Mouse (Mus musculus) T-cell, adult 2 months (primary cell): ENCODE measurements around the gene Hmmr.
A peak's percentile ranks its signal among the peaks of the same experiment; 100 is the strongest.
"Not testable (repeated sequence)": the region's sequence is repeated elsewhere in the genome, so short reads cannot be mapped to it uniquely, and the experiment has no call there.

Experiments used
- DNase-seq: peaks from one replicate; pipeline ENCODE4 v3.0.0; 2022; ENCODE audit warnings: low spot score

Hmmr gene

DNA sequence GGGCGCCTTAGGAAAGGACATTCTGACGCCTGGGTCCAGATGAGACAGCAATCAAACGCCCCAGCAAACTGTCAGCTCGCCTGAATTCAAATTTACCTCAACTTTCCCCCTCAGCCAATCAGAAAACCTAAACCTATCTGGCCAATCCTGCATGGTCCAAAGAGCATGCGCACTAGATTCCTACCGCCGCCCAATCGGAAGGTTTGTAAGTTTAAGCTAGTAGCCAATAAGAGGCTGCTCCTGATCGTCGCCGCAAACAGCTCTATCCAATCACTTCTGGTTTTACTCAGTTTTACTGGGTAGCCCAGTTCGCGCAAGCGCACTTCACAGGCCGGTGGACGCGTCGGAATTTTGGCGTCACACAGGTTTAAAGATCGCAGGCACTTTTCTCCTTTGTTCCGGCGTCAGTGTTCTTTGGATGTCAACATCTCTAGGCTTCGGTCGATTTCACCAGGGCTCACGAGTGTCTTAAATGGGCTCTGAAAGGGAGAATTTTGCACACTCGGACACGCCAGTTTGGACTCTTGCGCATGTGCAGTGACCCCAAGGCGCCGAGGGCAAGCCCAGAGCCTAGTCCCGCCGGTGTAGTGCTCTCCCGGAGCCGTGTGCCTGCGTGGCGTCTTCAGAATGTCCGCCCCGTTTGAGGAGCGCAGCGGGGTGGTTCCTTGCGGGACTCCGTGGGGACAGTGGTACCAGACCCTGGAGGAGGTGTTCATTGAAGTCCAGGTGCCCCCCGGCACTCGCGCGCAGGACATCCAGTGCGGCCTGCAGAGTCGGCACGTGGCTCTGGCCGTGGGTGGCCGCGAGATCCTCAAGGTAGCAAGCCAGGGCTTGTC is at the start of gene Hmmr, which contains the start of gene Nudcd2:
Gene Hmmr, minus strand, starts transcription at position 84 of the 836 bp plus-strand sequence.
Gene Nudcd2, plus strand, starts transcription at position 329 of the 836 bp plus-strand sequence.
- DNase-seq = peak; percentile 95

- DNase-seq = no peak
These were observed 48.6 kb upstream of the Hmmr start for GRCm38 (mm10) chr11:40781857-40782256.

DNA sequence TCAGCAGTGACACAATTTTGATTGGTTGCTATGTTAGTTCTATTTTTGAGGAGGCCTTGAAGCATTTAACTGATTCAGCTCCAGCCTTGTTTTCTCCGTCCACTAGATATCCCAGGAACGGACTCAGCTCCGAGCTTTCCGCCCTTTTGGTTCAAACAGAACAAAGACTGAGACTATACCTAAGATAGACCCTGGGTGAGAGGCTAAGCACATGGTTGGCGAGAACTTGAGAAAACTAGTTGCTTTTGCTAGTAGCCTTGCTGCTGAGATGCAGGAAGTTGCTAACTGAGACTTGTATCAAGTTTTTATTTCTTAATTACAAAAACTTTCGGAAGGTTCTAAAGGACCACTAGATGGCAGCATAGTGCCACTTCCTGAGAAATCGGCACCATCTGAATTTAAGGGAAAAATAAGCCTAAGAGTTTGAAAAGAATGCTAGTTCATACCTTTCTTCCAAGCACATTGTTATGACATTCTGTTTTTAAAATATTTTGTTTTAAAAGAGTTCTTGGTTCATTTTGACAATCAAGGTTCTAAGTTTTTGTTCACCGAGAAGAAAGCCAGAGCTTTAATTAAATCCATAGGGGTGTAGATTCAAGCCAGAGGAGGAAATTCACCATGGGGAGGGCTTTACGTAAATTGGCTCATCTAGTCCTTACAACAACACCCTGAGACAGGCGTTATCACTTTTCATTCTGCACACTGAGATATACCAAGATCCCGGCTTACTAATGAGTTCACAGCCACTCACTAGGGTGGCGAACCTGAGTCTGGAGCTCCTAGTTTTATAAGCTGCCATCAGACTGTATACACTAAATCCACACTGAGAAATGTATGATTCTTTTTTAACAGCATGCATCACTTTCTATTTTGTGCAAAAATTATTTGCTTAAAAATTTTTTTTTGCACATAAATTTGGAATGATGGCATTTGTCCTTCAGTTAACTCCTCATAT is 42.4 kb upstream of the Hmmr start:
- peak; percentile 2 for DNase-seq

GRCm38 (mm10) chr11:40764690-40765089 is 31.5 kb upstream of the Hmmr start:
- no peak for DNase-seq

- peak; percentile 32 for DNase-seq
These were observed 30.2 kb upstream of the Hmmr start for GRCm38 (mm10) chr11:40763395-40763794.

DNA sequence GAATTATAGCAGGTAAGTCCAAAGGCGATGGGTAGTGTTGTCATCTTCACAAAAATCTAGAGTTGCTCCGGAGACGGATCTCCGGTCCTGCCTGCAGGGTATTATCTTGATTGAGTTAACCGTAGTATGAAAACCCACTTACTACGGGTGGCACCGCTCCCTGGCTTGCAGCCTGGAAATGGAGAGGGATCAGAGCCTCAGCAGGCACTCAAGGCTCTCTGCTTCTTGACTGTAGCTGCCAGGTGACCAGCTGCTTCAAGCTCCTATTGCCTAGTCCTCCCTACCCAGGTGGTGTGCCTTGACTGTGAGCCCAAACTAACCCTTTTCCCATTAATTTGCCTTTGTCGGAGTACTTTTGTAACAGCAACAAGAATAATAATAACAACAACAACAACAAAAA is 26.7 kb upstream of the Hmmr start:
- DNase-seq = no peak

DNA sequence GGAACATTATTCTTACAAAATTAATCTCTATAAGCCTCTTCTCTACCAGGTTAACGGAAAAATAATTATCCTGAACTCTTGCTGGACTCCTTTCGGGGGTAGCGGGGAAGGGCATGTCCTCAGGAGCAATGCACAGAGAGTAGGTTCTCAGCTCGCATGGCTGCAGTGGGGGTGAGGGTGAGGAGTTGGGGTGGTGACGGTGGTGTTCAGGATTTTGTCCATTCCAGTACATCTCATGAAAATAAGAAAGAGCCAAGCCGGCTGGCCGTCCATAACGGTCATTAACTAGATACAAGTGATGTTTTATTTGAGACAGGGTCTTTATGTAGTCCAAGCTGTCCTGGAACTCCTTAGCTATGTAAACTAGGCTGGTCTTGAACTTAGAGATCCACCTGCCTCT is 22.7 kb upstream of the Hmmr start:
- DNase-seq = no peak

DNA sequence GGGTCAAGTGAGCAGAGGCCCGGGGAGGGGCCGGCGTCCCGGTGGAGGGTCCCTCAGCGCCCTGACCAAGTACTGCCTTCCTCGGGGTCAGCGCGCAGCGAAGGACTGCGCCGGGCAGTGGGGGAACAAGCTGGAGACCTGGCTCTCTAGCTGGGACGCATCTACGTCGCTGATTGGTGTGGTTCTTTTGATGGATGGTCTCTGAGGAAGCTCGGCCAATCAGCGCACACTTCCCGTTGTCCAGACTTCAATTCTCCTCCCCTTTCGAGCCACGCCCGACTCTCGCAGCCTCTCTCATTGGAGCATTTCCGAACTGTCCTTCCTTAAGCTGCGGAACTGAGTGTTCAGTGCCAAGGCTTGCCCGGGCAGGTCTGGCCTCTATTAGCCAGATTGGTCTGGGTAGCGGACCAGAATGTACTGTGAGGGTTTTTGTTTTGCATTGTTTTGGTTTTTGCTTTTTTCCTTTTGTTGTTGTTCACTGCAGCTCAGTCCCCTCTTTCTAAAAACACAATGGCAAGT is 21.9 kb upstream of the Hmmr start, which contains the start of gene Ccng1:
Gene Ccng1, minus strand, starts transcription at position 203 of the 519 bp plus-strand sequence.
- peak; percentile 79 for DNase-seq

DNA sequence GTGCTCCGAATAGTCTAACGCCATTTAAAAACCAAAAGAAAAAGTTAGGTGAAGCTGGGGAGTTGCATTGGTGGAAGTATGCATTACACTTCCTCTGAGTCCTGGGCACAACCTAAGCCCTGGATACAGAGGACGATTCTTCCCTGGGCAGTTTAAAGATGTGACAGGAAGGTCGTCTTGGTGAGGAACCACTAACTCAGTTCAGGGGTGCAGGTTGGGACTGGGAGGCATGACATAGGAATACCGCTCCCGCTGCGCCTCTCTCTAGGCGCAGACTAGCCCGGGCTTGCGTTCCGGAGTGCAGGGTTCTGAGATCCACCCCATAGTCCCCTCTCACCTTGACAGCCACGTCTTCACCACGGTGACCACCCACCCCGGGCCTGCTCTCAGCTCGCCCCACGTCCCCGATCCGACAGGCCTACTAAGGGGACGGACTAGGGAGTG is 21.5 kb upstream of the Hmmr start:
- DNase-seq = peak; percentile 25

- DNase-seq = no peak
These were observed 20.6 kb upstream of the Hmmr start for GRCm38 (mm10) chr11:40753836-40754235.

DNA sequence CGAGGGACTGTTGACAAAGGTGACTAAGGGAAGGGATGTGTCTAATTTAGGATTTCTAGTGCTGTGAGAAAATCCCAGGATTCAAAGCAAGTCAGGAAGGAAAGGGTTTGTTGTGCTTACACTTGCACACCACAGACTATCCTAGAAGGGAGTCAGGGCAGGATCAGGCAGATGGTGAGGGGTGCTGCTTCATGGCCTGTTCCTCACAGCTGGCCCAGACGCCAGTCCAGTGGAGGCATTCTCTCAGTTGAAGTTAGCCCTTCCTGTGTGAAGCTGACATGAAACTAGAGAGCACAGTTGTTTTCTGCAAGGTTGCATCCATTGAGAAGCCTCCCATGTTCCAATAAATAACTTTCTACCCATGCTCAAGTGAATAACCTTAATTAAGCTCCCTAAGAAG is 14.5 kb upstream of the Hmmr start:
- no peak for DNase-seq

- DNase-seq = no peak
These were observed 13.1 kb upstream of the Hmmr start for GRCm38 (mm10) chr11:40746361-40746760.

DNA sequence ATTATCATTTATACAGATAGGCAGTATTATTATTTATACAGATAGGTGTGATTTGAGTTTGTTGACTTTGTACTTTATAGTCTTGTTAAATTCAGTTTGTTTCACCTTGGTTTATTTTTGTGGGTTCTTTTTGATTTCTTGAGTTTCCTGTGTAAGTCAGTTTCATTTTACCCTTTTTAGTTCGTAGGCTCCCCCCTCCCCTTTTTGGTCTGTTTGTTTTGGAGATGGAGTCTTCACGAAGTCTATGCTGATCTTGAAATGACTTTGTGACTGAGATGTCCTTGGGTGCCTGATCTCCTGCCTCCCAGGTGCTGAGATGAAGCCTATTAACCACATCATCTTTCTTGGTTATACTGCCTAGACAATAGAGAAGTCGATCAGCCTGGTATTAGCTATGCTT is 11.1 kb upstream of the Hmmr start:
- no peak for DNase-seq

- DNase-seq = no peak
These were observed 8.5 kb upstream of the Hmmr start for GRCm38 (mm10) chr11:40741605-40742262.

DNA sequence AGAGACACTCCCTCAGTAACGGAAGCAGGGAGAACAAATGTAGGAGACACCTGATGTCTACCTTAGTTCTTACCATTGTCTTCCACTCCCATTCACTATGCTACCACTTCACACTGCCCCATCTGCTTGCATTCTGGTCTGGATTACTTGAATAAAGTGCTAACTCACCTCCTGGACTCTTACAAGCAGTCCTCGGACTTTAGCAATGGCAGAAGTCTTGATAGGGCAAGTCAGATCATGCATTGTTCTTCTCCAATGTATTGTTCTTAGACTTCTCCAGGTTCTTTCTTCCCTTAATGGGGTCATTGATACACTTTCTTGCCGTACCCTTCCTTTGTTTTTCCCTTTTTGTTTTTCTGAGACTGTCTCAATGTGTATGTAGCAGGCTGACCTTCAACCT is 4.1 kb upstream of the Hmmr start:
- no peak for DNase-seq

GRCm38 (mm10) chr11:40734251-40734752 is 1.1 kb upstream of the Hmmr start:
- no peak for DNase-seq

- DNase-seq = no peak
These were observed 254 bp downstream of the Hmmr start for GRCm38 (mm10) chr11:40732997-40733338.

- peak; percentile 5 for DNase-seq
These were observed 14.9 kb downstream of the Hmmr start for GRCm38 (mm10) chr11:40718324-40718723.

GRCm38 (mm10) chr11:40715524-40715923 is 17.7 kb downstream of the Hmmr start:
- no peak for DNase-seq

DNA sequence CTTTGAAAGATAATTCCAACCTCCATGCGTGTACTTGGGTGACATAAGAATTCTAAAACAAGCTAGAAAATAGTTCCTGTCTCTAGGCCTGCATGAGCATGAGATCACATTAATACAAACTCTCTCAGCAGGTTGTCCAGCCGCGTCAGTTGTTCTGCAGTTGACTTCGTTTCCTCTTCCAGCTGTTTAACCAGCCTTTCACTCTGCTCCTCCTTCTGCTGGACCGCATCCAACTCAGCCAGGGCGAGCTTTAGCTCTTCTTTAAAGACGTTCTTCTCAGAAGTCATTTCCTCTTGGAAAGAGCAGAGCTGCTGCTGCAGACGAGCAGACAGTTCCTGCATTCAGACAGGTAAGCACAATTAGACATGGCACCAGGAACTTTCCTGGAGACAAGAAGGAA is 19.4 kb downstream of the Hmmr start:
- DNase-seq = no peak

DNA sequence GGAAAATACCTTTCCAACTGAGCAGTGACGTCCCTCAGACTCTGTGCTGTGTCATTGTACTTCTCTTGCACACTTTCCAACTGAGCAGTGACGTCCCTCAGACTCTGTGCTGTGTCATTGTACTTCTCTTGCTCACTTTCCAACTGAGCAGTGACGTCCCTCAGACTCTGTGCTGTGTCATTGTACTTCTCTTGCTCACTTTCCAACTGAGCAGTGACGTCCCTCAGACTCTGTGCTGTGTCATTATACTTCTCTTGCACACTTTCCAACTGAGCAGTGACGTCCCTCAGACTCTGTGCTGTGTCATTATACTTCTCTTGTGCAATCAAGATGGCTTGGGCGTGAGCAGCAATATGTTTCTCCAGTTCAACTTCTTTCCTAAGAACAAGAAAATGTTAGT is 23.3 kb downstream of the Hmmr start:
- DNase-seq = not testable (repeated sequence)

DNA sequence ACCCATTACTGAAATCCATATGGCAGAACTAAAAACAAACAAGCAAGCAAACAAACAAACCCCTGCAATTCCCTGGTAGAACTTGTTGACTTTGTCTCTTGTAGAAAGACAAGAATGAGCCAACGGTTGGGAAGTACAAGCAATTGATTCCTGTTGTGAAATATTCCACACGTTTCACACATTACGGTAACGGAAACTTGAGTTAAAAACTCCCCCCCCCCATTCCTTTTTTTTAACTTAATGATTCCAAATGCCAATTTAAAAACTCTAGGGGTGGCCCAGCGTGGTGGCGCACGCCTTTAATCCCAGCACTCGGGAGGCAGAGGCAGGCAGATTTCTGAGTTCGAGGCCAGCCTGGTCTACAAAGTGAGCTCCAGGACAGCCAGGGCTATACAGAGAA is 38.1 kb downstream of the Hmmr start, which contains the start of gene Mat2b:
Gene Mat2b, minus strand, starts transcription at position 101 of the 400 bp plus-strand sequence.
- DNase-seq = no peak
